23 mouse cellular contexts compared by ENCODE assay signal in genomic region chr1:37644501-37644900, GRCm38 (mm10).
"Had no signal": no experiment of that assay in that cellular context is flagged by ENCODE, and none has a peak within 500 bp of the region (broad histone marks: within the 10 kb centered on the region; RNA-seq: fewer than 3 reads in every experiment).

No protein-coding gene starts in this region.

- H3K4me1 ChIP-seq: heart, embryonic 12.5 days; hindbrain, embryonic 15.5 days; kidney, embryonic 15.5 days; limb, embryonic 13.5 days; limb, embryonic 15.5 days had no signal

- H3K4me3 ChIP-seq: heart, embryonic 12.5 days; hindbrain, embryonic 13.5 days; hindbrain, embryonic 15.5 days; kidney, embryonic 15.5 days; limb, embryonic 13.5 days; limb, embryonic 15.5 days; liver, embryonic 13.5 days had no signal

- H3K9ac ChIP-seq: heart, embryonic 12.5 days; hindbrain, embryonic 13.5 days; hindbrain, embryonic 15.5 days; kidney, embryonic 15.5 days; limb, embryonic 13.5 days; limb, embryonic 15.5 days; liver, embryonic 13.5 days had no signal

- H3K4me2 ChIP-seq: heart, embryonic 12.5 days; hindbrain, embryonic 13.5 days; hindbrain, embryonic 15.5 days; kidney, embryonic 15.5 days; limb, embryonic 13.5 days; limb, embryonic 15.5 days; liver, embryonic 13.5 days had no signal

- DNase-seq: gastrocnemius, postnatal 14 days; gastrocnemius, postnatal 36 days; heart, adult 18-20 months; heart, postnatal 14 days; heart, postnatal 36 days; kidney, adult 11 months; kidney, adult 2 months; kidney, adult 9 months; kidney, postnatal 14 days; kidney, postnatal 36 days; layer of hippocampus, adult 9-11 months; layer of hippocampus, postnatal 36 days; left cerebral cortex, postnatal 4 days; liver, embryonic 13.5 days had no signal

- H3K36me3 ChIP-seq: heart, embryonic 12.5 days; hindbrain, embryonic 13.5 days; hindbrain, embryonic 15.5 days; kidney, embryonic 15.5 days; limb, embryonic 13.5 days; limb, embryonic 15.5 days; liver, embryonic 13.5 days had no signal

- H3K9me3 ChIP-seq: hindbrain, embryonic 13.5 days; hindbrain, embryonic 15.5 days; kidney, embryonic 15.5 days; limb, embryonic 13.5 days; limb, embryonic 15.5 days; liver, embryonic 13.5 days had no signal

- ATAC-seq: hindbrain, postnatal 0 days; intestine, embryonic 16.5 days had no signal

- H3K27ac ChIP-seq: hindbrain, embryonic 13.5 days; hindbrain, embryonic 15.5 days; hindbrain, postnatal 0 days; kidney, embryonic 15.5 days; kidney, postnatal 0 days; limb, embryonic 13.5 days; limb, embryonic 15.5 days; liver, embryonic 13.5 days had no signal

- H3K27me3 ChIP-seq: heart, embryonic 12.5 days; hindbrain, embryonic 13.5 days; hindbrain, embryonic 15.5 days; kidney, embryonic 15.5 days; limb, embryonic 13.5 days; limb, embryonic 15.5 days; liver, embryonic 13.5 days had no signal
